Comparison of ENCODE assay signal across 12 mouse cellular contexts in genomic region chrX:52052011-52052410, GRCm38 (mm10).
A peak's percentile ranks its signal among the peaks of the same experiment; 100 is the strongest.
DNase-seq lines count a peak whose midpoint lies in the region; ATAC-seq lines count a peak whose summit lies in the region.
"Had no signal": no experiment of that assay in that cellular context is flagged by ENCODE, and none has a peak within 500 bp of the region (broad histone marks: within the 10 kb centered on the region; RNA-seq: fewer than 3 reads in every experiment).

No protein-coding gene starts in this region.

- ATAC-seq in heart, embryonic 13.5 days (ENCODE audit: extremely low read depth, insufficient number of reproducible peaks, low FRiP score, low TSS enrichment), result no peak
- ATAC-seq in forebrain, embryonic 11.5 days (replicated peaks; ENCODE audit: low FRiP score), result no peak
- ATAC-seq: CD4-positive, CD25-positive, alpha-beta regulatory T cell, adult 4 months had no signal

- 0 out of 2 replicates have a peak overlapping the region, but pooled peaks have one; percentile 32 for H3K27ac ChIP-seq in heart, embryonic 13.5 days (replicated peaks)
- no peak overlapping the region for H3K27ac ChIP-seq in heart, embryonic 10.5 days
- H3K27ac ChIP-seq in forebrain, embryonic 11.5 days (ENCODE audit: low read depth, low read length), result no peak overlapping the region

- H3K4me3 ChIP-seq in heart, embryonic 13.5 days, result no peak overlapping the region
- no peak overlapping the region for H3K4me3 ChIP-seq in heart, embryonic 10.5 days
- no peak overlapping the region for H3K4me3 ChIP-seq in forebrain, embryonic 11.5 days (ENCODE audit: low read depth, low read length)
- H3K4me3 ChIP-seq: megakaryocyte, embryonic 14.5 days had no signal

- H3K9me3 ChIP-seq in heart, embryonic 13.5 days, result no peaks in the 10 kb centered on the region
- no peaks in the 10 kb centered on the region for H3K9me3 ChIP-seq in heart, embryonic 10.5 days
- H3K9me3 ChIP-seq in forebrain, embryonic 11.5 days (ENCODE audit: control insufficient read depth, low read length), result no peaks in the 10 kb centered on the region

- 36% methylated on average over 5 of the region's 5 CpGs for WGBS in heart, embryonic 13.5 days
- WGBS in heart, embryonic 10.5 days, result 62% methylated on average over 5 of the region's 5 CpGs
- 76% methylated on average over 5 of the region's 5 CpGs for WGBS in forebrain, embryonic 11.5 days

- peaks cover 11% of the 10 kb centered on the region; the same call in 1 of the 2 replicates for H3K4me1 ChIP-seq in heart, embryonic 13.5 days
- no peaks in the 10 kb centered on the region for H3K4me1 ChIP-seq in heart, embryonic 10.5 days
- no peaks in the 10 kb centered on the region for H3K4me1 ChIP-seq in forebrain, embryonic 11.5 days (replicated peaks; ENCODE audit: control insufficient read depth, insufficient read depth, low read length)
- H3K4me1 ChIP-seq: megakaryocyte, embryonic 14.5 days had no signal

- no peak for DNase-seq in heart, embryonic 10.5 days (ENCODE audit: low spot score)
- DNase-seq in retina, postnatal 1 day, result peak; percentile 4
- DNase-seq in retina, embryonic 14.5 days (ENCODE audit: low spot score), result no peak
- peak; percentile 59 to 71 for DNase-seq in kidney, postnatal 36 days
- DNase-seq in layer of hippocampus, postnatal 14 days (ENCODE audit: low spot score in 2 of 2), result no peak
- no peak for DNase-seq in gastrocnemius, postnatal 25 days
- DNase-seq in forebrain, embryonic 11.5 days (ENCODE audit: low spot score), result no peak
- DNase-seq: gastrocnemius, postnatal 14 days; right cerebral cortex, postnatal 4 days had no signal

- no peak overlapping the region for H3K9ac ChIP-seq in heart, embryonic 13.5 days
- H3K9ac ChIP-seq in forebrain, embryonic 11.5 days (ENCODE audit: low read length), result no peak overlapping the region

- no peaks in the 10 kb centered on the region for H3K36me3 ChIP-seq in heart, embryonic 13.5 days
- H3K36me3 ChIP-seq in heart, embryonic 10.5 days, result no peaks in the 10 kb centered on the region
- no peaks in the 10 kb centered on the region; the same call in 1 of the 2 replicates for H3K36me3 ChIP-seq in forebrain, embryonic 11.5 days (ENCODE audit: control insufficient read depth, insufficient read depth, low read length)

- no peak overlapping the region for H3K4me2 ChIP-seq in heart, embryonic 13.5 days
- H3K4me2 ChIP-seq in forebrain, embryonic 11.5 days (ENCODE audit: low read depth, low read length, severe bottlenecking), result no peak overlapping the region

- H3K27me3 ChIP-seq in heart, embryonic 13.5 days (replicated peaks), result no peaks in the 10 kb centered on the region
- no peaks in the 10 kb centered on the region for H3K27me3 ChIP-seq in heart, embryonic 10.5 days (ENCODE audit: insufficient read depth, poor library complexity, severe bottlenecking)
- no peaks in the 10 kb centered on the region for H3K27me3 ChIP-seq in forebrain, embryonic 11.5 days (ENCODE audit: control insufficient read depth, insufficient read depth, low read length)

Comparison
In these comparisons a context has a peak if more than half of its experiments do, and no peak if none do; other contexts are left out.
1. DNase-seq: peak in retina, postnatal 1 day (single experiment) and kidney, postnatal 36 days (2 of 2); none in heart, embryonic 10.5 days (single experiment), retina, embryonic 14.5 days (single experiment), layer of hippocampus, postnatal 14 days (0 of 2), gastrocnemius, postnatal 25 days (single experiment) and forebrain, embryonic 11.5 days (single experiment).